Comparison of ENCODE assay signal across 36 mouse cellular contexts in genomic region chr14:63049910-63050370, GRCm38 (mm10). TPM values are rescaled to one million over a fixed set of nuclear protein-coding genes. Genes with fewer than 3 reads are reported as not detected.
A peak's percentile ranks its signal among the peaks of the same experiment; 100 is the strongest.
DNase-seq lines count a peak whose midpoint lies in the region; ATAC-seq and TF ChIP-seq lines count a peak whose summit lies in the region.
"Had no signal": no experiment of that assay in that cellular context is flagged by ENCODE, and none has a peak within 500 bp of the region (broad histone marks: within the 10 kb centered on the region; RNA-seq: fewer than 3 reads in every experiment).

Defb30 (minus strand) TSS chr14:63049960.

- H3K9ac ChIP-seq in ES-Bruce4 (ENCODE audit: low read depth, poor library complexity, severe bottlenecking) = no peak within 1 kb of the TSS
- H3K9ac ChIP-seq in midbrain, embryonic 13.5 days (replicated peaks) = no peak within 1 kb of the TSS
- H3K9ac ChIP-seq: embryonic facial prominence, embryonic 12.5 days; embryonic facial prominence, embryonic 15.5 days; forebrain, postnatal 0 days; hindbrain, embryonic 13.5 days had no signal

- ATAC-seq in midbrain, embryonic 13.5 days = no peak
- ATAC-seq: forebrain, embryonic 14.5 days; forebrain, postnatal 0 days; hindbrain, postnatal 0 days; inflammation-experienced regulatory T-cells, adult 6 months; intestine, embryonic 16.5 days had no signal

- H3K27ac ChIP-seq in ES-Bruce4 (ENCODE audit: insufficient read depth, low read length) = no peak within 1 kb of the TSS
- no peak within 1 kb of the TSS for H3K27ac ChIP-seq in midbrain, embryonic 13.5 days
- H3K27ac ChIP-seq: embryonic facial prominence, embryonic 12.5 days; embryonic facial prominence, embryonic 15.5 days; hindbrain, embryonic 13.5 days; hindbrain, postnatal 0 days had no signal

- no peaks in the 10 kb centered on the region for H3K9me3 ChIP-seq in ES-Bruce4 (replicated peaks; ENCODE audit: control insufficient read depth, insufficient read depth, low read length, poor library complexity, severe bottlenecking)
- no peaks in the 10 kb centered on the region for H3K9me3 ChIP-seq in midbrain, embryonic 13.5 days
- H3K9me3 ChIP-seq: embryonic facial prominence, embryonic 12.5 days; embryonic facial prominence, embryonic 15.5 days; hindbrain, embryonic 13.5 days had no signal

- TF ChIP-seq CTCF in ES-Bruce4 (IDR thresholded peaks at IDR 0.05; ENCODE audit: low read depth, low read length) = no peak

- peak; percentile 29 for DNase-seq in retina, postnatal 1 day
- no peak for DNase-seq in retina, embryonic 14.5 days (ENCODE audit: low spot score)
- peak; percentile 74 for DNase-seq in R1 (ENCODE audit: low read depth, low spot score)
- DNase-seq in layer of hippocampus, postnatal 25 days (ENCODE audit: extremely low spot score in 1 of 2, low spot score in 1 of 2) = no peak
- DNase-seq in kidney, postnatal 25 days = no peak
- DNase-seq: adrenal gland, adult 2 months; adrenal gland, postnatal 14 days; B cell, adult 2 months; cerebellum, adult 11 months; cerebellum, adult 9-11 months; cerebellum, postnatal 25 days; forebrain, postnatal 0 days; gastrocnemius, postnatal 10 days; gastrocnemius, postnatal 36 days had no signal

- H3K4me1 ChIP-seq in ES-Bruce4 (ENCODE audit: control insufficient read depth, insufficient read depth, low read length) = peaks cover 2% of the 10 kb centered on the region
- H3K4me1 ChIP-seq in midbrain, embryonic 13.5 days (replicated peaks) = no peaks in the 10 kb centered on the region
- H3K4me1 ChIP-seq: embryonic facial prominence, embryonic 12.5 days; embryonic facial prominence, embryonic 15.5 days had no signal

- no peaks in the 10 kb centered on the region for H3K27me3 ChIP-seq in ES-Bruce4 (ENCODE audit: control insufficient read depth, insufficient read depth, low read length, poor library complexity, severe bottlenecking)
- no peaks in the 10 kb centered on the region for H3K27me3 ChIP-seq in midbrain, embryonic 13.5 days
- H3K27me3 ChIP-seq: CH12.LX; embryonic facial prominence, embryonic 12.5 days; embryonic facial prominence, embryonic 15.5 days; hindbrain, embryonic 13.5 days had no signal

- no peak within 1 kb of the TSS for H3K4me2 ChIP-seq in midbrain, embryonic 13.5 days (replicated peaks)
- H3K4me2 ChIP-seq: embryonic facial prominence, embryonic 12.5 days; embryonic facial prominence, embryonic 15.5 days; heart, embryonic 11.5 days; hindbrain, embryonic 13.5 days had no signal

- H3K4me3 ChIP-seq in ES-Bruce4 (ENCODE audit: low read depth, low read length) = peak within 1 kb of the TSS; percentile 17
- no peak within 1 kb of the TSS for H3K4me3 ChIP-seq in midbrain, embryonic 13.5 days (replicated peaks)
- H3K4me3 ChIP-seq: embryonic facial prominence, embryonic 12.5 days; embryonic facial prominence, embryonic 15.5 days; hindbrain, embryonic 13.5 days had no signal

- no peaks in the 10 kb centered on the region for H3K36me3 ChIP-seq in ES-Bruce4 (ENCODE audit: control insufficient read depth, insufficient read depth, low read length, poor library complexity, severe bottlenecking)
- no peaks in the 10 kb centered on the region for H3K36me3 ChIP-seq in midbrain, embryonic 13.5 days
- H3K36me3 ChIP-seq: embryonic facial prominence, embryonic 12.5 days; embryonic facial prominence, embryonic 15.5 days; hindbrain, embryonic 13.5 days had no signal

- TF ChIP-seq EP300 in ES-Bruce4 (IDR thresholded peaks at IDR 0.05; ENCODE audit: insufficient read depth, low read depth, low read length) = no peak

- TF ChIP-seq POLR2A in ES-Bruce4 (IDR thresholded peaks at IDR 0.05; ENCODE audit: insufficient read depth, low read length) = no peak

- WGBS in midbrain, embryonic 13.5 days = 65% methylated on average over 12 of the region's 14 CpGs

RNA-seq across cellular contexts. Expression of gene Defb30, which starts in this region (rescaled TPM):
- not detected in 2 replicates for polyA plus RNA-seq in ES-Bruce4 (2011; ENCODE audit: insufficient read depth, insufficient read length, low read depth, missing spikeins)
- not detected for total RNA-seq in layer of hippocampus, postnatal 25 days (2021)
- polyA plus RNA-seq in midbrain, embryonic 13.5 days (2015; fragmentation: Nextera tagmentation; extraction: Ambion mirVana) = not detected in 2 replicates
- total RNA-seq: adrenal gland, adult 2 months; adrenal gland, postnatal 14 days; adrenal gland, postnatal 4 days; CH12.LX; common myeloid progenitor, adult 5-6 weeks; forebrain, postnatal 0 days; gastrocnemius, adult 18-20 months; gastrocnemius, postnatal 10 days; gastrocnemius, postnatal 36 days; heart, adult 8-10 months; heart, postnatal 25 days; hematopoietic stem cell, adult 5-6 weeks; hindbrain, postnatal 0 days; MEL had no signal
- polyA plus RNA-seq: adrenal gland, adult 2 months; cerebellum, adult 2 months; embryonic facial prominence, embryonic 12.5 days; embryonic facial prominence, embryonic 15.5 days; forebrain, embryonic 11.5 days; forebrain, embryonic 14.5 days; forebrain, postnatal 0 days; heart, embryonic 11.5 days; heart, embryonic 14.5 days; heart, postnatal 0 days; hindbrain, embryonic 13.5 days; hindbrain, postnatal 0 days; inflammation-experienced regulatory T-cells, adult 6 months; intestine, embryonic 16.5 days had no signal

Comparison
In these comparisons a context has a peak if more than half of its experiments do, and no peak if none do; other contexts are left out.
1. DNase-seq: peak in retina, postnatal 1 day (single experiment) and R1 (single experiment); none in retina, embryonic 14.5 days (single experiment), layer of hippocampus, postnatal 25 days (0 of 2) and kidney, postnatal 25 days (0 of 2).